Mouse (Mus musculus): ENCODE data around the gene Tab1. TPM values are rescaled to one million over a fixed set of nuclear protein-coding genes. Genes with fewer than 3 reads are reported as not detected.

Gene Tab1
- total RNA-seq, 4 experiments from 2014 or later = 11.5 to 13.6 (median 12.8) TPM

DNA sequence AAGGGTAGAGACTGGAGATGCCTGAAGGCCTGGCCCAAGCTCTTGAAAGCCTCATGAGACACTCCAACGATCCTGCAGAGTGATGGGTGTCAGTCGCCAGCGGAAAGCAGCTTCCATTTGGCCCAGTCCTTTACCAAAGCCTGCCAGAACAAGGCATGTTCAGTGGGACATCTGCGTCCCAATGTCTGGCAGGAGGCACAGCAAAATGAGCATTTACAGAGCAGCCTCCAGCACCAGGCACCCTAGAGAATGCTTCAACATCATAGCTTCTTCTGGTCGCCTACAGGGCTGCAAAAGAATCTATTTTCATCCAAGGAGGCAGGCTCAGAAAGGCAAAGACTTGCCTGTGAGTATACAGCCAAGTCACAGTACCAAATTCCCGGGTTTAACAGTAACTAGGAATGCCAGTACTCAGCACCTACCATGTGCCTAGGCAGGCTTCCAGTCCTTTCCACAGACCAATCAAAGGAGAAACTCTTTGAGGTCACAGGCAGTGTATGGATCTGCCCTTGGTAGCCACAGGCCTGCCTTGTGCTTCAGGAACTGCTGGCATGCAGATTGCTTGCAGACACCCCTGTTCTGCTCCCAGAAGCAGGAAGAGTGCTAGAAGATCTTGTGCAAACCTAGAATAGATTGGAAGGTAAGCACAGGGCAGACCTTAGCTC lies 69.3 kb downstream of the Tab1 start:
- DNase-seq (ENCODE audit: low spot score in 2 of 2) = no peak

- DNase-seq (ENCODE audit: low spot score in 2 of 2) = no peak
Measured at GRCm38 (mm10) chr15:80203406-80203805, 70.5 kb downstream of the Tab1 start.

GRCm38 (mm10) chr15:80206057-80206565 lies 73.2 kb downstream of the Tab1 start:
- DNase-seq (ENCODE audit: low spot score in 2 of 2) = no peak

- no peak for DNase-seq (ENCODE audit: low spot score in 2 of 2)
Measured at GRCm38 (mm10) chr15:80208446-80208845, 75.5 kb downstream of the Tab1 start.

Other genes with a start within 250 kb of the Tab1 start
- gene Apobec3, start 241.5 kb upstream of the Tab1 start, total RNA-seq (2022) = 1 to 10 TPM; 1.4 to 2.4 (median 2.0) TPM
- 10 to 100 TPM; 19.1 to 26.4 (median 20.8) TPM for gene Cbx7, start 162.0 kb upstream of the Tab1 start, total RNA-seq (2022)
- gene Pdgfb, start 118.2 kb upstream of the Tab1 start, total RNA-seq (2022) = 10 to 100 TPM in 3 of 4 experiments, 1 to 10 TPM in 1; 8.3 to 16.9 (median 12.9) TPM
- 10 to 100 TPM; 54.5 to 72.8 (median 61.1) TPM for gene Syngr1, start 41.8 kb upstream of the Tab1 start, total RNA-seq (2022)
- 10 to 100 TPM; 23.1 to 56.7 (median 39.7) TPM for gene Rpl3, start 41.3 kb upstream of the Tab1 start, total RNA-seq (2022)
- 1 to 10 TPM in 1 of 4 experiments, under 1 TPM in 3; 0.29 to 1.1 (median 0.75) TPM for gene Mgat3, start 40.6 kb downstream of the Tab1 start, total RNA-seq (2022)
- 10 to 100 TPM; 25.6 to 28.6 (median 26.4) TPM for gene Mief1, start 100.9 kb downstream of the Tab1 start, total RNA-seq (2022)
- 10 to 100 TPM in 2 of 4 experiments, 1 to 10 TPM in 2; 3.3 to 22.6 (median 9.7) TPM for gene AC140267.1, start 102.7 kb downstream of the Tab1 start, total RNA-seq (2022)
- 100 to 1,000 TPM; 130 to 146 (median 141) TPM for gene Atf4, start 122.1 kb downstream of the Tab1 start, total RNA-seq (2022)
- gene Rps19bp1, start 131.2 kb downstream of the Tab1 start, total RNA-seq (2022) = 10 to 100 TPM; 12.2 to 15.4 (median 12.8) TPM
- gene Cacna1i, start 154.1 kb downstream of the Tab1 start, total RNA-seq (2022) = 1 to 10 TPM in 1 of 4 experiments, under 1 TPM in 3; 0.15 to 1.9 (median 0.38) TPM